Mouse (Mus musculus) liver, embryonic 16.5 days (tissue): ENCODE measurements at regions not wholly inside any gene's neighbourhood (a gene's known extent, or its start where the extent isn't known, plus 50 kb on each side); places are given as distances from the start of the nearest gene placed in this dataset.

ENCODE experiments used
- ATAC-seq: fragments of 200-750 bp; cut with Nextera tagmentation; 2 replicates; pipeline ENCODE4 v1.8.0; 2017; ENCODE audit warnings: low read depth, mild to moderate bottlenecking, moderate number of reproducible peaks, moderate library complexity
- H3K27ac ChIP-seq: fragments of 300-500 bp; sonication (generic); 2 replicates; pipeline ENCODE4 v1.5.1; 2014; ENCODE audit warnings: mild to moderate bottlenecking, low read length
- H3K27me3 ChIP-seq: fragments of 300-500 bp; sonication (generic); 2 replicates; pipeline ENCODE4 v1.6.1; 2014; ENCODE audit warnings: low read depth, low read length, mixed read lengths; ENCODE audit not compliant: control insufficient read depth, insufficient read depth
- H3K36me3 ChIP-seq: fragments of 300-500 bp; sonication (generic); 2 replicates; pipeline ENCODE4 v1.6.1; 2014; ENCODE audit warnings: mild to moderate bottlenecking; ENCODE audit not compliant: control insufficient read depth, insufficient read depth
- H3K4me1 ChIP-seq: fragments of 300-500 bp; sonication (generic); 2 replicates; pipeline ENCODE4 v1.6.1; 2014; ENCODE audit warnings: low read depth, low read length, mixed read lengths; ENCODE audit not compliant: control insufficient read depth
- H3K4me2 ChIP-seq: fragments of 300-500 bp; sonication (generic); 2 replicates; pipeline ENCODE4 v1.6.1; 2014; ENCODE audit warnings: low read depth, low read length, mixed read lengths
- H3K4me3 ChIP-seq: fragments of 300-500 bp; sonication (generic); 2 replicates; pipeline ENCODE4 v1.5.1; 2014; ENCODE audit warnings: low read depth, mild to moderate bottlenecking, low read length
- H3K9ac ChIP-seq: fragments of 300-500 bp; sonication (generic); 2 replicates; pipeline ENCODE4 v1.6.1; 2014; ENCODE audit warnings: low read depth, low read length
- H3K9me3 ChIP-seq: fragments of 300-500 bp; sonication (generic); replicated peaks from 2 replicates; pipeline ENCODE4 v1.6.1; 2016; ENCODE audit warnings: low read length; ENCODE audit not compliant: control insufficient read depth
- WGBS: fragments of 180-500 bp; shearing (Covaris S2); extraction: QIAGEN DNeasy Blood & Tissue Kit; methylation state at CpG from one replicate; pipeline ENCODE4 v1.1.7; 2014; ENCODE audit not compliant: insufficient replicate concordance; 5-methylcytosine and 5-hydroxymethylcytosine counted together

DNA sequence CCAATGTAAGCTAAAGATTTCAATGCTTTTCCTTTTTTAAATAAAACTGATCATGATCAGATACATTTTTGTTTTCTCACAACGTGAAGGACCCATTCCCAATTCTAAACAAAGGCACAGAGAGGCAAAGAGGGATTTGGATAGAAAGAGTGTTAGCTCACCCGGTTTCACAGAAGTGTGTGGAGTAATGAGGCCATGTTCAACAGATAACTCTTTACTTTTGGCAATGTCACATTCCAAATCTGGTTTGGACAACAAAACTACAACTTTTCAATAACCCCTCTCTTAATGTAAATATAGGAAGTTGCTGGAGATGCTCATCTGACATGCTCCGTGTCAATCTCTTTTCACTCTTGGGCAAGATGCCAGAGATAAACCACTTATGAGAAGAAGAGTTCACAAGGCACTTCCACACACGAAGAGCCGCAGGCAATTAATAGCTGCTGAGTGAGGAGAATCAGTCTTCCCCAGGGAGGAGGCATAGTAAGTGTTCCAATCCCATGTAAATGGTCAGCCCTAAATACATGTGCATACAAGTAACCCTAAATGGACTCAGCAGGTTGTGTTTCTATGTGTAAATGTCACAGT, 112.7 kb upstream of the Ednra start:
- Histone ChIP-seq H3K4me1 (no peaks in the 10 kb centered on the region), H3K27me3 (no peaks in the 10 kb centered on the region), H3K9me3 (no peaks in the 10 kb centered on the region), H3K9ac (no peak overlapping the region), H3K36me3 (no peaks in the 10 kb centered on the region), H3K4me2 (no peak overlapping the region), H3K27ac (no peak overlapping the region), H3K4me3 (no peak overlapping the region)
- 46% methylated on average over 5 of the region's 5 CpGs for WGBS
- no peak for ATAC-seq

DNA sequence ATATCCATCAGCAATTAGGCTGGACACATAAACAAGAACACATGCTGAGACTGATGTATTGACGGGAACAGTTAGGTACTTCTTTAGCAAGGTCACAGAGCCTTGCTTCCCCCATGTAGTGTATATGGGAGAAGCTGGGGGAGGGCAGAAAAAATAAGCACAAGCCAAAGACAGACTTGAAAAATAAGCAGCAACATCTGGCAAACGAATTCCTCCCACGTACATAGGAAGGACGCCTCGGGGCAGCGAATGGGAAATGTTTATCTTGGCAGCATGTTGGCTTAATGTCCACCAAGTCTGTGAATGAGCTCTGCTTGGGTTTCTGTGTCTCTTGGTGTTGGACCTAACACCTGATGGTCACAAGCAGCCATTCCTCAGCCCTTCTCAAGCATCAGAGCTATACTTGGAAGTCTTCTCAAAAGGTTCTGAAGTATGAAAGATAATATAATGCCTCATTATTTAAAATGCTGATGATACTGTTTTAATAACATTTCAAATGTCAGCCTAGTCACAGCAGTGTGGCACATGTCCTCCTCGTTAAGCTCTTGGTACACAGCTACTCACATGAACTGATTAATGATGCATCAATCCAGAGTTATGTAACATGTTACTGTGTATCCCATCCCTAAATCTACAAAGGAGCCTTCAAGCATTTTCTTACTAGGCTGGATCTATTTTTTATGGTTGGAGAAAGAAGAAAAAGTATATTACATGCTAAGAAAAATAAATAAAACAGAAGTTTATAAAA, 118.3 kb upstream of the Ednra start:
- Histone ChIP-seq H3K9ac (no peak overlapping the region), H3K4me3 (no peak overlapping the region), H3K36me3 (no peaks in the 10 kb centered on the region), H3K4me1 (no peaks in the 10 kb centered on the region), H3K9me3 (no peaks in the 10 kb centered on the region), H3K27me3 (no peaks in the 10 kb centered on the region), H3K4me2 (no peak overlapping the region), H3K27ac (no peak overlapping the region)
- 63% methylated on average over 7 of the region's 7 CpGs for WGBS
- ATAC-seq: no peak

DNA sequence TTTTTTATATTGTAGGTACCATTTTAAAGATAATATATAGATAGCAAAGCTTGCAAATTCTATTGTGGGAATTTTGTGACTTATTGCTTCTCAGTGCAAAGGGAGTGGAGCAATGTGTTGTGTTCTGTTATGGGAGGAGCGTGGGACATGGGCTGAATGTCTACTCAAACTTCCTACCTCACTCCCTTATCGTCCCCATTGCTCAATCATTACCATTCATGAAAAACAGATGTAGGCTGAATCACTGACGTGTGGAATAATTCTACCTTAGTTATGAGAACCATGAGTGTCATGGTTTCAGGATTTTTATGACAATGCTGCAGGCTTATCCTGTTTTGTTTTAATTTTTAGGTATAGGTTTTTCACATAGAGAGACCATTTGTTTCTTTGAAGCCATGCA, 119.0 kb upstream of the Ednra start:
- H3K9ac ChIP-seq: no peak overlapping the region
- H3K4me3 ChIP-seq: no peak overlapping the region
- no peaks in the 10 kb centered on the region for H3K4me1 ChIP-seq
- no peaks in the 10 kb centered on the region for H3K27me3 ChIP-seq
- ATAC-seq: no peak
- no peaks in the 10 kb centered on the region for H3K9me3 ChIP-seq
- H3K27ac ChIP-seq: no peak overlapping the region
- 48% methylated on average over 3 of the region's 3 CpGs for WGBS
- no peaks in the 10 kb centered on the region for H3K36me3 ChIP-seq
- H3K4me2 ChIP-seq: no peak overlapping the region

DNA sequence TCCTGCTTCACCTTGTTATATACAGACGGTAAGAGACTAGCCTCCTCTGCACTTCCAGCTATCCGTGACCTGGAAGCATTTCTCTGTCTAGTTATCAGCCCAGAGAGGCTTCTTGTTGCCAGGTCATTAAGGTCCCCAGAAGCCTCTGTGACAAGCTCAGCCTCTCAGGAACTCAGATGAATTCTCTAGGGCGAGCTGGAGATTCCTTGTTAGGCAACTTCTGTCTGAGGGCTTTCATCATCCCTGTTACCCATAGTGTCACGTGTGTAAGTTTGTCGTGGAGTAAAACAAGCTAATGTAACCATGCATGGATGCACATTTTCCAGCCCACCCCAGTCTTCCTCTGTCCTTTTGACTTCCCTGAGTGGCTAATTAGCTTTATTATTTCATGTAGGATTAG, 126.3 kb upstream of the Ednra start:
- ATAC-seq: no peak
- H3K27me3 ChIP-seq: no peaks in the 10 kb centered on the region
- no peak overlapping the region for H3K4me3 ChIP-seq
- H3K9ac ChIP-seq: no peak overlapping the region
- no peak overlapping the region for H3K27ac ChIP-seq
- no peaks in the 10 kb centered on the region for H3K4me1 ChIP-seq
- WGBS: 60% methylated on average over 5 of the region's 5 CpGs
- no peak overlapping the region for H3K4me2 ChIP-seq
- H3K36me3 ChIP-seq: no peaks in the 10 kb centered on the region
- no peaks in the 10 kb centered on the region for H3K9me3 ChIP-seq

DNA sequence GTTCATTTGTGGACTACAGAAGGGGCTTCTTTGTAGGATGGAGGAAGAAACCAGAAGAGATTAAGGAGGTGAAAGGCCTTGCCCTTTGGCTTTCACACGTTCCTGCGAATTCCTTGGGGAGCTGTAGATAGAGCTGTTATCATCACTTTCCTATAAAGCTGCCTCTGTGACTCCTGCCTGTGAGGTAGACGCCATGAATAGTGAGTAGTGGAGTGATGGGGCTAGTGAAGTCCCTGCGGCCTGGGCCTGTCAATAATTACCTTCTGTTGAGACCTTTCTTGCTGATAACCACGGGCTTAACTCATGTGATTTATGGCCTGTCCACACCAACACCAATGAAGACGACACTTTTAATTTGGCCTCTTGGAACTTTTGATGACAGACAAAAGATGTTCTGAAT, 146.0 kb upstream of the Ednra start:
- H3K4me3 ChIP-seq: no peak overlapping the region
- no peak overlapping the region for H3K4me2 ChIP-seq
- 20% methylated on average over 6 of the region's 6 CpGs for WGBS
- H3K4me1 ChIP-seq: no peaks in the 10 kb centered on the region
- H3K27ac ChIP-seq: no peak overlapping the region
- no peak overlapping the region for H3K9ac ChIP-seq
- H3K27me3 ChIP-seq: no peaks in the 10 kb centered on the region
- no peak for ATAC-seq
- no peaks in the 10 kb centered on the region for H3K36me3 ChIP-seq
- no peaks in the 10 kb centered on the region for H3K9me3 ChIP-seq

DNA sequence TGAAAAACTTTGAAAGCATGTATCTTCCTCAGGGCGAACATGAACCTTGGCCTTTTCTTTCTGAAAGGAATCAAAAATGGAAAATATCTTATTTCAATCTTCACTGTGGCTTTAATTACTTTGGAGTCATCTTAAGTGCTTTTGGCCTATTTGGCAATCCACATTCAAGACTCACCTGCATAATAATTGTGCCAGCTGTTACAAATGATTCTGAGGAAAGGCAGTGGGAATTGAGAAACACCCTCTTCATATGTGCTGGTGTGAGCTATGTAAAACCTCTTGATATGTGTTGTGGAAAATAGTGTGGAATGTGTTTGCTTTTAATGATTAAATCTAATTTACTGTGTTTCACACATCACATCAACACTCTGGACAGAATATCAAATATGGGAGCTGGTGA, 148.5 kb upstream of the Ednra start:
- WGBS: 57% methylated on average over 1 of the region's 1 CpGs
- H3K36me3 ChIP-seq: no peaks in the 10 kb centered on the region
- ATAC-seq: no peak

DNA sequence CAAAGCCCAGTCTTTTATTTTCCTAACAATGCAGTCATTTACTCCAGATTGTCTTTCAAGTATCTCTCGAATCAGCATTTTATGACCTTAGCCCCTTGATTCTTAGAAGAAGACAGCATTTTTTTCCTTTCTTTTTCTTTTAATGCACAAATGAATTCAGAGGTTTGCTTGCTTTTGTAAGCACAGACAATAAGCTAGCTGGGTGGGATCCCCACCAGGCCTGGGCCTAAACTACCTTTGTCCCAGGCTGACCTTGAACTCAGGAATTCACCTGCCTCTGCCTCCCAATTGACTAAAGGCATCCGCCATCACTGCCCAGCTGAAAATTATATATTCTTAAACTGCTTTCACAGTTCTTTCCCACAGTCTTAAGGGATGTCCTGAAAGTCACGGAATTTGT, 195.5 kb upstream of the Ednra start:
- no peak for ATAC-seq
- Histone ChIP-seq H3K9ac (no peak overlapping the region), H3K27me3 (no peaks in the 10 kb centered on the region), H3K36me3 (no peaks in the 10 kb centered on the region), H3K4me1 (no peaks in the 10 kb centered on the region), H3K4me2 (no peak overlapping the region), H3K9me3 (no peaks in the 10 kb centered on the region), H3K27ac (no peak overlapping the region), H3K4me3 (no peak overlapping the region)
- WGBS: 61% methylated on average over 3 of the region's 3 CpGs

More for the DNA sequence above, 148.5 kb upstream of the Ednra start:
- Histone ChIP-seq H3K4me3 (no peak overlapping the region), H3K27me3 (no peaks in the 10 kb centered on the region), H3K9me3 (no peaks in the 10 kb centered on the region), H3K4me2 (no peak overlapping the region), H3K9ac (no peak overlapping the region), H3K4me1 (no peaks in the 10 kb centered on the region), H3K27ac (no peak overlapping the region)

DNA sequence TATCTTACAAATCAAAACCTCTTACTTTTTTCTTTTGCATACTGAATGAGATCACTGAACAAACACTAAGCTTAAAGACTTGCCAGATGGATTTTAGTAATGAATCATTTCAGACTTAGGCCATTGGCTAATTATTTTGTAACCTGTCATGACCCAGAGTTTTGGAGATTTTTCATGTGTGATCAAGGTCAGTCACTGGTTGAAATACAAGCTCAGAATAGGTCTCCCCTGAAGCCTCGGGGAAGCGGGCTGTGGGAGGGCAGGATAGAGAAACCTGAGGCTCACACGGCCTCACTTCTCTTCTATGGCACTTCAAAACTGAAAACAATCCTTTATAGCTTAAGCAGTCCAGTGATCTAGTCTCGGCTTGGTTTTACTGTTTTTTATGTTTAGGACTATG, 197.6 kb upstream of the Ednra start:
- H3K36me3 ChIP-seq: no peaks in the 10 kb centered on the region
- H3K4me1 ChIP-seq: no peaks in the 10 kb centered on the region
- no peaks in the 10 kb centered on the region for H3K9me3 ChIP-seq
- ATAC-seq: no peak
- H3K4me3 ChIP-seq: no peak overlapping the region
- H3K27me3 ChIP-seq: no peaks in the 10 kb centered on the region
- no peak overlapping the region for H3K9ac ChIP-seq
- 51% methylated on average over 4 of the region's 4 CpGs for whole genome bisulfite sequencing
- H3K4me2 ChIP-seq: no peak overlapping the region
- no peak overlapping the region for H3K27ac ChIP-seq

DNA sequence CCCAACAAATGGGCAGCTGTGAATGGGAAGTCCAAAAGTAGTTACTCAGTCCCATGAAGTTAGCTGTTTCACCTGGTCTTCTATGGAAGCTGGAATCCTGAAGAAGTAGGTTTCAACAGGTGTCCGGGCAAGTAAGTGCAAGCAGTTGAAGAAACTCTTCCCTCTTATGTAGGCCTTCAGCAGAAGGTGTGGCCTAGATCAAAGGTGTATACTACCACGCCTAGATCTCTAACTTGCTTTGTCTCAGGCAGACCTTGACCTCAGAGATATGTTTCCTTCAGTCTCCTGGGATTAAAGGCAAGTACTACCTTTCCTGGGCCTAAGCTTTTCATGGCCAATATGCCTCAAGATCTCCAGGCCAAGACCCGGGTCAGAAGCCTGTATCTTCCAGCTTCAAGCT, 223.4 kb upstream of the Ednra start:
- Histone ChIP-seq H3K4me3 (no peak overlapping the region), H3K9ac (no peak overlapping the region), H3K9me3 (no peaks in the 10 kb centered on the region), H3K4me2 (no peak overlapping the region), H3K4me1 (no peaks in the 10 kb centered on the region), H3K36me3 (no peaks in the 10 kb centered on the region), H3K27me3 (no peaks in the 10 kb centered on the region), H3K27ac (no peak overlapping the region)
- ATAC-seq: no peak
- 56% methylated on average over 3 of the region's 3 CpGs for WGBS
